Mouse (Mus musculus) midbrain, embryonic 13.5 days (tissue): ENCODE results near the gene Neurl1a. TPM values are rescaled to one million over a fixed set of nuclear protein-coding genes. Genes with fewer than 3 reads are reported as not detected.
A peak's percentile ranks its signal among the peaks of the same experiment; 100 is the strongest.

ENCODE experiments used
- ATAC-seq: fragments of 200-750 bp; cut with Nextera tagmentation; 2 replicates; pipeline ENCODE4 v1.8.0; 2017; ENCODE audit warnings: mild to moderate bottlenecking, moderate TSS enrichment, moderate library complexity
- H3K27ac ChIP-seq: fragments of 300-500 bp; sonication (generic); 2 replicates; pipeline ENCODE4 v1.5.1; 2015; ENCODE audit warnings: inconsistent platforms, mild to moderate bottlenecking, moderate library complexity
- H3K27me3 ChIP-seq: fragments of 300-500 bp; sonication (generic); 2 replicates; pipeline ENCODE4 v1.6.1; 2015; ENCODE audit warnings: mild to moderate bottlenecking, inconsistent platforms
- H3K36me3 ChIP-seq: fragments of 300-500 bp; sonication (generic); 2 replicates; pipeline ENCODE4 v1.6.1; 2015; ENCODE audit warnings: mild to moderate bottlenecking, inconsistent platforms
- H3K4me1 ChIP-seq: fragments of 300-500 bp; sonication (generic); replicated peaks from 2 replicates; pipeline ENCODE4 v1.6.1; 2015; ENCODE audit warnings: inconsistent platforms
- H3K4me2 ChIP-seq: fragments of 300-500 bp; sonication (generic); replicated peaks from 2 replicates; pipeline ENCODE4 v1.6.1; 2015; ENCODE audit warnings: moderate library complexity, mild to moderate bottlenecking, inconsistent platforms
- H3K4me3 ChIP-seq: fragments of 300-500 bp; sonication (generic); replicated peaks from 2 replicates; pipeline ENCODE4 v1.5.1; 2015; ENCODE audit warnings: mild to moderate bottlenecking, inconsistent platforms
- H3K9ac ChIP-seq: fragments of 300-500 bp; sonication (generic); replicated peaks from 2 replicates; pipeline ENCODE4 v1.6.1; 2015; ENCODE audit warnings: mild to moderate bottlenecking, inconsistent platforms
- H3K9me3 ChIP-seq: fragments of 300-500 bp; sonication (generic); 2 replicates; pipeline ENCODE4 v1.6.1; 2016; ENCODE audit warnings: mild to moderate bottlenecking, inconsistent platforms
- WGBS: fragments of 180-500 bp; shearing (Covaris S2); methylation state at CpG from one replicate; pipeline ENCODE4 v1.1.7; 2015; 5-methylcytosine and 5-hydroxymethylcytosine counted together
- polyA plus RNA-seq: library from polyadenylated mRNA; unstranded; fragments of >200 nt; fragmentation: Nextera tagmentation; extraction: Ambion mirVana; gene quantifications from 2 replicates; pipeline ENCODE4 v1.2.1, GENCODE M21; 2015

Neurl1a gene
- polyA plus RNA-seq, 1 experiment from 2014 or later, result 5.9 TPM

- no peak overlapping the region for H3K27ac ChIP-seq
- ATAC-seq, result peak; percentile 37; the same call in 1 of the 2 replicates
- 26% methylated on average over 11 of the region's 11 CpGs for WGBS
- no peaks in the 10 kb centered on the region for H3K27me3 ChIP-seq
- H3K4me2 ChIP-seq, result peak overlapping the region; percentile 31; the same call in 1 of the 2 replicates
- no peaks in the 10 kb centered on the region for H3K36me3 ChIP-seq
- H3K9me3 ChIP-seq, result no peaks in the 10 kb centered on the region
- H3K9ac ChIP-seq, result no peak overlapping the region
- no peak overlapping the region for H3K4me3 ChIP-seq
- H3K4me1 ChIP-seq, result no peaks in the 10 kb centered on the region; the same call in 1 of the 2 replicates
Observed at GRCm38 (mm10) chr19:47168793-47169412, 9.7 kb upstream of the Neurl1a start.

- WGBS, result 62% methylated on average over 3 of the region's 3 CpGs
- peaks cover 22% of the 10 kb centered on the region for H3K27me3 ChIP-seq
- H3K9me3 ChIP-seq, result no peaks in the 10 kb centered on the region
- H3K9ac ChIP-seq, result no peak overlapping the region
- no peak overlapping the region for H3K4me3 ChIP-seq
- no peak for ATAC-seq
- peaks cover 9% of the 10 kb centered on the region for H3K4me1 ChIP-seq
- no peak overlapping the region for H3K4me2 ChIP-seq
- no peak overlapping the region for H3K27ac ChIP-seq
- H3K36me3 ChIP-seq, result no peaks in the 10 kb centered on the region
Observed at GRCm38 (mm10) chr19:47174515-47174914, 4.1 kb upstream of the Neurl1a start.

- Histone ChIP-seq H3K27ac (no peak overlapping the region), H3K9me3 (no peaks in the 10 kb centered on the region), H3K4me3 (no peak overlapping the region), H3K4me2 (no peak overlapping the region), H3K27me3 (peaks cover 32% of the 10 kb centered on the region), H3K36me3 (no peaks in the 10 kb centered on the region), H3K9ac (no peak overlapping the region), H3K4me1 (peaks cover 18% of the 10 kb centered on the region)
- WGBS, result 72% methylated on average over 2 of the region's 2 CpGs
- no peak for ATAC-seq
Observed at GRCm38 (mm10) chr19:47175472-47175871, 3.1 kb upstream of the Neurl1a start.

DNA sequence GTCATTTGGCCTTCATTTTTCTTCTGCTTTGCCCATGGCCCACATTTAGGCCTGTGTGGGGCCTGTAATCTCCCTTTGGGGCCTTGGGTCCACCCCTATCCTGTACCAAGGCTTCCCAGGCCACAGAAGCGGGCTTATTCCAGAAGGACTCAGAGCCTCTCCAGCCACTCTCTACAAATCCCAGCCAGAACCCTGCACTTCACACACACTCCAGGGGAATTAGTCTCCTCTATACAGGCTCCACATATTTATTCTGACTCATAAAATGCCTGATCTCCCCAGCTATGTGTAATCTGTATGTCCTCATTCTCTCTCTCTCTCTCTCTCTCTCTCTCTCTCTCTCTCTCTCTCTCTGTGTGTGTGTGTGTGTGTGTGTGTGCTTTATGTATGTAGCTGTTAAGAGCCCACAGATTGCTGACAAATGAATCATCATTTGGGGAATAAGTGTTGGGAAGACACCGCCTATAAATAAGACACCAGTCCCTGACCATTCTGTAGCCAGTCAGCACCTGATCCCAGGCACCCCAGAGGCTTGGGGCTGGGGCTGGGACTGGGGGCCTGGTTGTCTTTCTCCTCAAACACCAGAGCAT is 1.6 kb upstream of the Neurl1a start:
- H3K9ac ChIP-seq, result no peak overlapping the region
- H3K4me3 ChIP-seq, result no peak overlapping the region
- peaks cover 41% of the 10 kb centered on the region for H3K27me3 ChIP-seq
- peaks cover under 1% of the 10 kb centered on the region; the same call in 1 of the 2 replicates for H3K9me3 ChIP-seq
- no peak overlapping the region for H3K27ac ChIP-seq
- peaks cover 19% of the 10 kb centered on the region for H3K4me1 ChIP-seq
- no peak overlapping the region for H3K4me2 ChIP-seq
- no peak for ATAC-seq
- H3K36me3 ChIP-seq, result no peaks in the 10 kb centered on the region
- WGBS, result 72% methylated on average over 2 of the region's 2 CpGs

- 27% methylated on average over 10 of the region's 10 CpGs for WGBS
- peaks cover 41% of the 10 kb centered on the region for H3K27me3 ChIP-seq
- H3K27ac ChIP-seq, result no peak overlapping the region
Observed at GRCm38 (mm10) chr19:47178001-47178400, 619 bp upstream of the Neurl1a start.

DNA sequence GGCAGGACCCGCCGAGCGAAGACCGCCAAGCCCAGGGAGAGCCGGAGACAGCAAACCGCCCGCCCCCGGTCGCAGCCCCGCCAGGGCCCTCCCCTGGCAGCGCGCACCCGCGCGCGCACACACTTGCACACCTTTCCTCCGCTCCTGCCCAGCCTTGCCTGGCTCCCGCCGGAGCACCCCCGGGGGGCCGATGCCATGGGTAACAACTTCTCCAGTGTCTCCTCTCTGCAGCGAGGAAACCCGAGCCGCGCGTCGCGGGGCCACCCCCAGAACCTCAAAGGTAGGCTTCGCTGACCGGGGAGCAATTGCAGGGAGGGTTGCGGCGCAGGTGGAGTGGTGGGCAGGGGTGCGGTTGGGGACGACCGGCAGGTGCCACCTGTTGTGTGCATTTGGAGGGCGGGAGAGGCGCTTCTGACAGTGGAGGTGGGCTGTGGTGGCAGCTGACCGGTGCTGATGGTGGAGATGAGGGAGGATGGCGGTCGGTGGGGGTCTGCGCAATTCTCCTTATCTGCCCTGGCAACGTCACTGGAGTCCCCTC is 721 bp downstream of the Neurl1a start:
- H3K9ac ChIP-seq, result peak overlapping the region; percentile 77
- peaks cover 22% of the 10 kb centered on the region for H3K4me1 ChIP-seq
- peak overlapping the region; percentile 60 for H3K27ac ChIP-seq
- H3K36me3 ChIP-seq, result no peaks in the 10 kb centered on the region
- H3K4me2 ChIP-seq, result peak overlapping the region; percentile 98
- 1% methylated on average over 35 of the region's 42 CpGs for WGBS
- H3K9me3 ChIP-seq, result peaks cover 4% of the 10 kb centered on the region; the same call in 1 of the 2 replicates
- H3K4me3 ChIP-seq, result peak overlapping the region; percentile 72
- H3K27me3 ChIP-seq, result peaks cover 41% of the 10 kb centered on the region
- ATAC-seq, result peak; percentile 68

More at GRCm38 (mm10) chr19:47178001-47178400, 619 bp upstream of the Neurl1a start:
- Histone ChIP-seq H3K9me3 (peaks cover 4% of the 10 kb centered on the region; the same call in 1 of the 2 replicates), H3K4me2 (peak overlapping the region; percentile 98), H3K4me1 (peaks cover 19% of the 10 kb centered on the region), H3K9ac (no peak overlapping the region), H3K4me3 (peak overlapping the region; percentile 72), H3K36me3 (no peaks in the 10 kb centered on the region)
- ATAC-seq, result peak; percentile 12; the same call in 1 of the 2 replicates

- H3K4me2 ChIP-seq, result peak overlapping the region; percentile 98
- H3K27ac ChIP-seq, result no peak overlapping the region
- no peaks in the 10 kb centered on the region for H3K36me3 ChIP-seq
- peaks cover 22% of the 10 kb centered on the region for H3K4me1 ChIP-seq
- H3K9me3 ChIP-seq, result peaks cover 4% of the 10 kb centered on the region; the same call in 1 of the 2 replicates
- no peak for ATAC-seq
- H3K27me3 ChIP-seq, result peaks cover 41% of the 10 kb centered on the region
- peak overlapping the region; percentile 72 for H3K4me3 ChIP-seq
- H3K9ac ChIP-seq, result no peak overlapping the region; the same call in 1 of the 2 replicates
- 17% methylated on average over 8 of the region's 8 CpGs for WGBS
Observed at GRCm38 (mm10) chr19:47180011-47180410, 1.4 kb downstream of the Neurl1a start.

GRCm38 (mm10) chr19:47184221-47184620 is 5.6 kb downstream of the Neurl1a start:
- WGBS, result 66% methylated on average over 8 of the region's 8 CpGs
- peaks cover 4% of the 10 kb centered on the region; the same call in 1 of the 2 replicates for H3K9me3 ChIP-seq
- H3K9ac ChIP-seq, result no peak overlapping the region
- H3K27ac ChIP-seq, result no peak overlapping the region
- H3K27me3 ChIP-seq, result peaks cover 22% of the 10 kb centered on the region
- no peaks in the 10 kb centered on the region for H3K36me3 ChIP-seq
- H3K4me1 ChIP-seq, result peaks cover 31% of the 10 kb centered on the region
- no peak for ATAC-seq
- no peak overlapping the region for H3K4me2 ChIP-seq
- no peak overlapping the region for H3K4me3 ChIP-seq

- H3K4me2 ChIP-seq, result no peak overlapping the region
- H3K4me3 ChIP-seq, result no peak overlapping the region
- H3K9ac ChIP-seq, result no peak overlapping the region
- 59% methylated on average over 4 of the region's 4 CpGs for WGBS
- H3K9me3 ChIP-seq, result peaks cover 4% of the 10 kb centered on the region; the same call in 1 of the 2 replicates
- no peak overlapping the region for H3K27ac ChIP-seq
- ATAC-seq, result no peak
- peaks cover 26% of the 10 kb centered on the region for H3K4me1 ChIP-seq
- H3K27me3 ChIP-seq, result peaks cover 17% of the 10 kb centered on the region
- no peaks in the 10 kb centered on the region for H3K36me3 ChIP-seq
Observed at GRCm38 (mm10) chr19:47184736-47185135, 6.1 kb downstream of the Neurl1a start.

- H3K27me3 ChIP-seq, result no peaks in the 10 kb centered on the region
- H3K4me2 ChIP-seq, result no peak overlapping the region
- H3K27ac ChIP-seq, result no peak overlapping the region
- no peak for ATAC-seq
- H3K9ac ChIP-seq, result no peak overlapping the region
- no peaks in the 10 kb centered on the region for H3K36me3 ChIP-seq
- no peak overlapping the region for H3K4me3 ChIP-seq
- H3K9me3 ChIP-seq, result peaks cover 4% of the 10 kb centered on the region; the same call in 1 of the 2 replicates
- peaks cover 18% of the 10 kb centered on the region for H3K4me1 ChIP-seq
- 50% methylated on average over 15 of the region's 15 CpGs for WGBS
Observed at GRCm38 (mm10) chr19:47186514-47187275, 8.1 kb downstream of the Neurl1a start.

DNA sequence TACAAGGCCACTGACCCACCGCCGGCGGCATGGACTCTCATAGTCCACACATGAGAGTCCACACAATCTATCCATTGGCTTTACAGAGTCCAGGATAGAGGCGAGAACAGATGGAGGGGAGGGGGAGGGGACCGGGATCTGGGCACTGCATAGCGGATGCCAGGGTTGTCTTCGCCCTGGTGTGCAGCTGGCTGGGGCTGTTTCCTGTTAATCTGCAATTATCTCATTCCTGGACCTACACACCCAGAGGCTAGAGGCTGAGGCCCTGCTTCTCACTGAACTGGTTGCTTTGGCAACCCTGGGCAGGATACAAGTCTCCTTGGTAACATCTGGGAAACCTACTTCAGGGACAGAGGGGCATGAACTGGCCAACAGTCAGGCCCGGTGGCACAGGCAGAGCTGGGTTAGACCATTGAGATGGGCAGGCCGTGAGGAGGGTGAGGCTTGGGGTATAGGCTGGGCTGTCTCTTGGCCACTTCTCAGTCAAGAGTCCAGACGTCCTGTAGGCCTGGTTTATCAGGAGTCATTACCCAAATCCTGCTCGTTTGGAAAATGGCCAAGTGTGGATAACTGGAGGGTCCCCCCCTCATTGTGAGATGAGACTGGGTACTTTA is 10.0 kb downstream of the Neurl1a start:
- H3K27me3 ChIP-seq, result no peaks in the 10 kb centered on the region
- peaks cover 18% of the 10 kb centered on the region for H3K4me1 ChIP-seq
- no peaks in the 10 kb centered on the region for H3K36me3 ChIP-seq
- peak; percentile 82 for ATAC-seq
- no peaks in the 10 kb centered on the region for H3K9me3 ChIP-seq
- H3K9ac ChIP-seq, result no peak overlapping the region
- H3K4me3 ChIP-seq, result no peak overlapping the region
- WGBS, result 71% methylated on average over 11 of the region's 11 CpGs
- no peak overlapping the region for H3K4me2 ChIP-seq
- peak overlapping the region; percentile 56 for H3K27ac ChIP-seq
